ENCODE assay signal across 8 mouse cellular contexts in the genomic region with DNA sequence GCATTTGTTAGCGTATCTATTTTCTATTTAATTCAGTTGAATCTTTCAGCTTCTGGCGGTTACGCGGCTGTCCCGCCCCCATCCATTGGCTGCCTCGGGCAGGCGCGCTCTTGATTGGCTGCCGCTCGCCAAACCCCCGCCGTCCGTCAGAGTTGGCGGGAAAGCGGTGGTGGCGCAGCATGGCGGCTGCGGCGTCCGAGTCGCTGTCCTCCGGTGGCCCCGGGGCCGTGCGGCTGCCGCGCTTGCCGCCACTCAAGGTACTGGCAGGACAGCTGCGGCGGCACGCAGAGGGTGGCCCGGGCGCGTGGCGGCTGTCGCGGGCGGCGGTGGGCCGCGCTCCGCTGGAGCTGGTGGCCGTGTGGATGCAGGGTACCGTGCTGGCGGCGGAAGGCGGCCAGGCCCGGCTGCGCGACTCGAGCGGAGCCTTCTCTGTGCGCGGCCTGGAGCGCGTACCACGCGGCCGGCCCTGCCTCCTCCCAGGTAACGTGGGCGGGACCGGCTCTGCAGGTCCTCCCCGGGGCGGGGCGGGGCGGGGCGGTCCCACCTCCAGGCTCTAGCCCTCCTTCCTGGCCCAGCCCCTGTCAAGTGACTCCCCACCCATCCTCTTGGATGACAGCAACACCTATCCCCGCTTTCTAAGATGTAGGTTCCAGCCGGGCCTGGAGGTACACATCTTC. TPM values are rescaled to one million over a fixed set of nuclear protein-coding genes. Genes with fewer than 3 reads are reported as not detected.
DNase-seq lines count a peak whose midpoint lies in the region; ATAC-seq lines count a peak whose summit lies in the region.

A gene (plus strand): TSS at position 149 of the 677 bp plus-strand sequence.

- peak; percentile 62 for ATAC-seq in granulocyte monocyte progenitor cell, adult 5-6 weeks (replicated peaks; ENCODE audit: poor library complexity, severe bottlenecking)
- ATAC-seq in midbrain, embryonic 11.5 days (ENCODE audit: low FRiP score) = peak; percentile 94

- no peaks in the 10 kb centered on the region for H3K27me3 ChIP-seq in midbrain, embryonic 11.5 days (ENCODE audit: control insufficient read depth, insufficient read depth, low read length)

- intact Hi-C loops in left cerebral cortex, postnatal 4 days (cut with DNase I) = no loop called here

- H3K4me2 ChIP-seq in midbrain, embryonic 11.5 days = peak within 1 kb of the TSS; percentile 90

- WGBS in midbrain, embryonic 11.5 days = under 1% methylated on average over 64 of the region's 69 CpGs

- H3K27ac ChIP-seq in midbrain, embryonic 11.5 days (ENCODE audit: low read depth, low read length) = 0 out of 2 replicates have a peak within 1 kb of the TSS, but pooled peaks have one; percentile 45

- no peaks in the 10 kb centered on the region for H3K9me3 ChIP-seq in midbrain, embryonic 11.5 days (ENCODE audit: control insufficient read depth, low read length)

- DNase-seq in adrenal gland, postnatal 10 days = peak; percentile 91
- peak; percentile 90 for DNase-seq in embryo, embryonic 9.5 days (ENCODE audit: extremely low spot score)
- DNase-seq in kidney, adult 11 months = peak; percentile 79
- peak; percentile 87 for DNase-seq in left cerebral cortex, postnatal 4 days
- peak; percentile 97 for DNase-seq in midbrain, embryonic 11.5 days (ENCODE audit: low spot score, missing footprints)
- DNase-seq in right cerebral cortex, postnatal 4 days = peak; percentile 85
- DNase-seq in yolk sac, embryonic 10.5 days (ENCODE audit: low spot score) = peak; percentile 92

- peak within 1 kb of the TSS; percentile 80 for H3K9ac ChIP-seq in midbrain, embryonic 11.5 days (ENCODE audit: low read length)

- H3K4me3 ChIP-seq in midbrain, embryonic 11.5 days (ENCODE audit: low read depth, low read length) = peak within 1 kb of the TSS; percentile 62

- H3K36me3 ChIP-seq in midbrain, embryonic 11.5 days (ENCODE audit: control insufficient read depth, insufficient read depth, low read length) = no peaks in the 10 kb centered on the region

- H3K4me1 ChIP-seq in midbrain, embryonic 11.5 days (ENCODE audit: control insufficient read depth, insufficient read depth, low read length) = peaks cover 22% of the 10 kb centered on the region

RNA-seq across cellular contexts. Expression of the gene that starts here (rescaled TPM):
- total RNA-seq in adrenal gland, postnatal 10 days (2021) = 1 to 10 TPM; 1.6 to 1.8 TPM
- total RNA-seq in granulocyte monocyte progenitor cell, adult 5-6 weeks (2014; fragmentation: Nextera tagmentation) = 10.5 and 13.9 TPM in 2 replicates
- 5.4 and 5.5 TPM in 2 replicates for total RNA-seq in granulocyte monocyte progenitor cell, adult 5-6 weeks (2017)
- total RNA-seq in left cerebral cortex, postnatal 4 days (2021) = under 1 TPM; 0.62 to 0.70 TPM
- polyA plus RNA-seq in midbrain, embryonic 11.5 days (2014; fragmentation: Nextera tagmentation; extraction: Ambion mirVana) = 2.3 and 2.9 TPM in 2 replicates

Comparison
In these comparisons a context has a peak if more than half of its experiments do, and no peak if none do; other contexts are left out.
1. Peak in every context shown above with its lines: DNase-seq, ATAC-seq, H3K4me3 ChIP-seq and H3K27ac ChIP-seq.
2. Peak in DNase-seq in left cerebral cortex, postnatal 4 days; RNA of the gene not detected or under 1 TPM.